Mouse (Mus musculus) olfactory bulb, adult 2 months (tissue): ENCODE results near the gene Col15a1.

Experiments used
- CTCF ChIP-seq: fragments of 200-500 bp; IDR thresholded peaks from 2 replicates; pipeline ENCODE4 v1.5.1; 2012; ENCODE audit warnings: low read depth, mild to moderate bottlenecking, low read length, moderate library complexity; ENCODE audit not compliant: insufficient read depth
- POLR2A ChIP-seq: fragments of 200-500 bp; IDR thresholded peaks from 2 replicates; pipeline ENCODE4 v1.6.1; 2012; ENCODE audit warnings: mild to moderate bottlenecking, low read depth, low read length, moderate library complexity; ENCODE audit not compliant: insufficient read depth

GRCm38 (mm10) chr4:47353416-47354111, 145.6 kb downstream of the Col15a1 start:
- no peak for TF ChIP-seq POLR2A
- TF ChIP-seq CTCF = no peak
